Mouse (Mus musculus) heart, adult 2 months (tissue): Measurements from ENCODE around the gene Pirt. TPM values are rescaled to one million over a fixed set of nuclear protein-coding genes. Genes with fewer than 3 reads are reported as not detected.
A peak's percentile ranks its signal among the peaks of the same experiment; 100 is the strongest.

Experiments
- DNase-seq, 2 experiments: peaks; one replicate each; pipeline ENCODE4 v3.0.0; 2021
- H3K27ac ChIP-seq: fragments of 200-600 bp; 2 replicates; pipeline ENCODE4 v1.8.1; 2022
- H3K27me3 ChIP-seq: fragments of 200-500 bp; 2 replicates; pipeline ENCODE4 v1.6.1; 2012; ENCODE audit warnings: mild to moderate bottlenecking, low read length, inconsistent platforms, mixed read lengths; ENCODE audit not compliant: control insufficient read depth, insufficient read depth
- H3K36me3 ChIP-seq: fragments of 200-500 bp; 2 replicates; pipeline ENCODE4 v1.6.1; 2012; ENCODE audit warnings: low read length, inconsistent platforms; ENCODE audit not compliant: control insufficient read depth, insufficient read depth
- H3K4me1 ChIP-seq: fragments of 200-500 bp; 2 replicates; pipeline ENCODE4 v1.6.1; 2011; ENCODE audit warnings: low read length; ENCODE audit not compliant: control insufficient read depth, insufficient read depth
- H3K4me3 ChIP-seq: fragments of 200-600 bp; 2 replicates; pipeline ENCODE4 v1.8.1; 2022
- H3K79me2 ChIP-seq: fragments of 200-500 bp; replicated peaks from 2 replicates; pipeline ENCODE4 v1.6.1; 2012; ENCODE audit warnings: mild to moderate bottlenecking, inconsistent platforms, low read length, moderate library complexity, mixed read lengths; ENCODE audit not compliant: control insufficient read depth, insufficient read depth
- H3K9ac ChIP-seq: fragments of 200-500 bp; 2 replicates; pipeline ENCODE4 v1.6.1; 2012; ENCODE audit warnings: low read depth, mild to moderate bottlenecking, control low read depth, inconsistent platforms, low read length, mixed read lengths
- CTCF ChIP-seq: fragments of 200-600 bp; IDR thresholded peaks from 2 replicates; pipeline ENCODE4 v1.8.1; 2022; ENCODE audit warnings: antibody characterized with exemption, mild to moderate bottlenecking, moderate library complexity
- EP300 ChIP-seq: fragments of 200-500 bp; IDR thresholded peaks from 2 replicates; pipeline ENCODE4 v1.6.1; 2011; ENCODE audit warnings: low read depth, low read length, control low read depth; ENCODE audit not compliant: insufficient read depth
- POLR2A ChIP-seq: fragments of 200-500 bp; IDR thresholded peaks from 2 replicates; pipeline ENCODE4 v1.6.1; 2011; ENCODE audit warnings: mild to moderate bottlenecking, low read depth, low read length, control low read depth; ENCODE audit not compliant: insufficient read depth
- WGBS: fragments of 180-500 bp; shearing (Covaris S2); methylation state at CpG from one replicate; pipeline ENCODE4 v1.1.7; 2018; 5-methylcytosine and 5-hydroxymethylcytosine counted together
- intact Hi-C: fragments of 180-260 bp; cut with DNase I; formaldehyde crosslinking; loops from one replicate; pipeline ENCODE4 v1.15.1; 2025
- polyA plus RNA-seq: library from polyadenylated mRNA; depleted of rRNA; stranded (reverse); fragments of >200 nt; gene quantifications from 2 replicates; pipeline ENCODE4 v1.2.3, GENCODE M21; 2012
- total RNA-seq, 2 experiments: library from RNA; stranded (reverse); gene quantifications; 2 replicates each; pipeline ENCODE4 v1.2.3; 2021

The Pirt gene
- total and polyA plus RNA-seq, 3 experiments = 6.6 to 8.3 (median 7.9) TPM

- Histone ChIP-seq H3K79me2 (no peaks in the 10 kb centered on the region), H3K36me3 (no peaks in the 10 kb centered on the region), H3K4me1 (no peaks in the 10 kb centered on the region), H3K27ac (no peak overlapping the region), H3K27me3 (no peaks in the 10 kb centered on the region), H3K9ac (no peak overlapping the region), H3K4me3 (no peak overlapping the region)
- intact Hi-C loops = no loop called here
- TF ChIP-seq POLR2A = no peak
- TF ChIP-seq EP300 = no peak
- TF ChIP-seq CTCF = no peak
- 84% methylated on average over 2 of the region's 2 CpGs for WGBS
- no peak for DNase-seq
These were observed 13.0 kb upstream of the Pirt start for GRCm38 (mm10) chr11:66898747-66899146.

- 10% methylated on average over 7 of the region's 7 CpGs for WGBS
- Histone ChIP-seq H3K4me1 (no peaks in the 10 kb centered on the region), H3K27ac (no peak overlapping the region), H3K27me3 (no peaks in the 10 kb centered on the region), H3K9ac (no peak overlapping the region), H3K79me2 (no peaks in the 10 kb centered on the region), H3K36me3 (no peaks in the 10 kb centered on the region), H3K4me3 (no peak overlapping the region)
- TF ChIP-seq POLR2A (no peak), CTCF (peak; percentile 85)
- peak; percentile 27 to 61 for DNase-seq
- intact Hi-C loops = no loop called here
These were observed 12.4 kb upstream of the Pirt start for GRCm38 (mm10) chr11:66899426-66899825.

- Histone ChIP-seq H3K4me1 (no peaks in the 10 kb centered on the region), H3K9ac (no peak overlapping the region), H3K79me2 (no peaks in the 10 kb centered on the region), H3K27me3 (no peaks in the 10 kb centered on the region), H3K36me3 (no peaks in the 10 kb centered on the region), H3K27ac (no peak overlapping the region), H3K4me3 (no peak overlapping the region)
- no peak for DNase-seq
- TF ChIP-seq EP300 (no peak), CTCF (no peak), POLR2A (no peak)
- intact Hi-C loops = loop anchor here (2.0 kb wide), 1 partner anchor 178 kb away; no protein-coding TSS in a partner anchor
- 86% methylated on average over 7 of the region's 7 CpGs for WGBS
These were observed 9.0 kb upstream of the Pirt start for GRCm38 (mm10) chr11:66902801-66903200.

GRCm38 (mm10) chr11:66905617-66906384, 6.0 kb upstream of the Pirt start:
- TF ChIP-seq POLR2A (no peak), CTCF (peak; percentile 93), EP300 (0 out of 2 replicates have a peak, but pooled peaks have one; percentile 32)
- no peaks in the 10 kb centered on the region for H3K36me3 ChIP-seq
- 16% methylated on average over 21 of the region's 21 CpGs for WGBS
- peak; percentile 60 to 71 for DNase-seq
- H3K4me1 ChIP-seq = no peaks in the 10 kb centered on the region
- H3K27ac ChIP-seq = no peak overlapping the region
- H3K27me3 ChIP-seq = no peaks in the 10 kb centered on the region
- no peak overlapping the region for H3K9ac ChIP-seq
- intact Hi-C loops = loop anchor here (1.0 kb wide), 2 partner anchors 80 to 116 kb away; no protein-coding TSS in a partner anchor
- H3K4me3 ChIP-seq = no peak overlapping the region
- H3K79me2 ChIP-seq = no peaks in the 10 kb centered on the region

GRCm38 (mm10) chr11:66912531-66913458, 1.0 kb downstream of the Pirt start:
- intact Hi-C loops = no loop called here
- Histone ChIP-seq H3K27me3 (no peaks in the 10 kb centered on the region), H3K4me3 (peak overlapping the region; percentile 9), H3K27ac (peak overlapping the region; percentile 69), H3K79me2 (no peaks in the 10 kb centered on the region), H3K4me1 (no peaks in the 10 kb centered on the region; the same call in 1 of the 2 replicates), H3K9ac (peak overlapping the region; percentile 63), H3K36me3 (no peaks in the 10 kb centered on the region)
- peak; percentile 41 to 64 for DNase-seq
- TF ChIP-seq EP300 (no peak), POLR2A (peak; percentile 48; the same call in 1 of the 2 replicates)
- 12% methylated on average over 17 of the region's 17 CpGs for WGBS

GRCm38 (mm10) chr11:66914249-66914648, 2.5 kb downstream of the Pirt start:
- H3K9ac ChIP-seq = no peak overlapping the region
- H3K4me1 ChIP-seq = no peaks in the 10 kb centered on the region; the same call in 1 of the 2 replicates
- no peaks in the 10 kb centered on the region for H3K79me2 ChIP-seq
- DNase-seq = peak; percentile 28 to 33
- no peak for TF ChIP-seq EP300
- TF ChIP-seq CTCF = peak; percentile 71
- H3K36me3 ChIP-seq = no peaks in the 10 kb centered on the region
- H3K27ac ChIP-seq = peak overlapping the region; percentile 69
- WGBS = 15% methylated on average over 3 of the region's 3 CpGs
- no peak overlapping the region for H3K4me3 ChIP-seq
- H3K27me3 ChIP-seq = no peaks in the 10 kb centered on the region
- intact Hi-C loops = loop anchor here (2.0 kb wide), 1 partner anchor 71 kb away; no protein-coding TSS in a partner anchor
